Mouse (Mus musculus): ENCODE data around the gene Col4a3.
A peak's percentile ranks its signal among the peaks of the same experiment; 100 is the strongest.

Gene Col4a3

DNA sequence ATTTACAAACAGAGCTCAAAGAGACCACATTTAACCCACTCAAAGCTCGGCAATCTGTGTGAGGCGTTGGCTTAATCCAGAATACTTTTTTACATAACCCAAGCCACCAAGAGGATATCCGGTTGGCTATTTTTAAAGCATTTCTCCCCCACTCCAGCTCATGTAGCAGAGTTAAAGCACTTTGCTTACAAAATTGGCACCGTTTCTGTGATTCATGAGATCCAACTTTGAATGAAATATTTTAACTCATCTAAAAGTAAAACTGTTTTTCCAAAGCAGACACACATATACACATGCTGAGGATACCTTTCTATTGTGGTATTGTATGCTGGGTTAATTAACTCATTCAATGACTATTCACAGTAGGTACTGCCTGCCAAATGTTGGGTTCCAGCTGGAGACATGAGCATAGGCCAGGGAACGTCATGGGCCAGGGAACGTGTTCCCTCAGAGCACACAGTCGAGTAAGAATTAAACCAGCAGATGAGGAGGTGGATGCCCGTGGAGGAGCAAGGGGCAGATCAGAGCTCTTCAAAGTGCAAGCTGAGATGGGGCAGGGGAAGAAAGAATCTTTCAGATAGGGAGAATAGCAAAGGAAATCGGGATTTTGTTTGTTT is 22.0 kb downstream of the Col4a3 start:
- no peak for DNase-seq

DNA sequence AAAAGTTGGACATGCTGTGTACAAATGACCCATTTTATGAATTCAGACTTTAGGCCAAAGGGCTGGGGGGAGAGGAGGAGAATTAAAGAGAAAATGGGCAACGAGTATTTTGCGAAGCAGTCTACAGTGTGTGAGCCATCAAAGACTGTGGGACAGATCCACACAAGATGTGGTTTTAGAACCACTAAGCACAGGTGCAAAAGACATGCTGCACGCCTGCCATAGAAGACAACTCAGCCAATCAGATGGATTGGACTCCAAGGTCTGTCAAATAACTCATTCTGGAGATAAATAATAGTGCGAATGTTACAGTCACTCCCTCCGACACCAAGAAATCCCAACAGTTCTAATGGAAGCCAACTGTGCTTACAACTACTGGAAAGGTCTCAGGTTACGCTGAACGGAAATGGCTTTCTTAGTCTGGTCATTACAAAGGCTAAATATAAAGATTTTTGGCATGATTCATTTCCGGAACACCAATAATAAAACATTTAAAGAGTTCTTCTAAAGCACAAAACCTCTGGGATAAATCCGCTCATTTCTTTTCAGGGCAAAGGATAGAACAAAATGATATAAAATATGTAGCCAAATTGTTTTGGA is 25.4 kb downstream of the Col4a3 start:
- no peak for DNase-seq

DNA sequence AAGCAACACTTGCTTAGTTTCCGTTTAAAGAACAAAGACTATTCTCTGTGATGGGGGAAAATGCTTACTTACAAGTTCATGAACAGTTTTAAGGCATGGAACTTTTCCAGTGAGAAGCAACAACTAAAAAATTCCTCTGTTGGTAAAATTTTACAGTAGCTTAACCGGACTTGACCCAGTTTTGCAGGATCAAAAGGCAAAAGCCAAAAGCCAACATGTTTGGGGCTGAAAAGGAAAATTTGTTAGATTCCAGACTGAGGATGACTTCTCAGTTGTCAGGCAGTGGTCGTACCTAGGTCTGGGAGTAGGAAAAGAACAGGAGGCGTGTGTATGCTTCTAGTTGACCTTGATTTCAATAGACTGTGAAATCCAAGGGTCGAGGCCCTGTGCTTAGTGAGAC is 31.3 kb downstream of the Col4a3 start:
- DNase-seq, result no peak

DNA sequence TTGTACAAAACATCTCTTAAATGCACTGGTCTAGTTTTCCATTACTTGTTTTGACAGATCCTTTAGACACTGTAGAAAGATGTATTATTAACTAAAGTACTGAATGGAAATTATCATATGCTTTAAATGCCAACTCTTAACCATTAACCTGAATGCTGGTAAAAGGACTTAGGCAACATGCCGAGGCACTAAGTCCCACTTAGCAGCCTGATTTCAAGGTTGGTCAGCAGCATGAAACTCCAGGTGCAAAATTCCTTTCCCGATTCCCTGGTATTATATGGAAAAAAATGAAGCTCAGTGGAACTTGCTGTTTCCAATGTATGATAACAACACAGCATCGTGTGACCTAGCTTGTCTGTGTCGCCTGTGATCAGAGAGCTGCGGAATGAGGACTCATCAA is 31.9 kb downstream of the Col4a3 start:
- no peak for DNase-seq

DNA sequence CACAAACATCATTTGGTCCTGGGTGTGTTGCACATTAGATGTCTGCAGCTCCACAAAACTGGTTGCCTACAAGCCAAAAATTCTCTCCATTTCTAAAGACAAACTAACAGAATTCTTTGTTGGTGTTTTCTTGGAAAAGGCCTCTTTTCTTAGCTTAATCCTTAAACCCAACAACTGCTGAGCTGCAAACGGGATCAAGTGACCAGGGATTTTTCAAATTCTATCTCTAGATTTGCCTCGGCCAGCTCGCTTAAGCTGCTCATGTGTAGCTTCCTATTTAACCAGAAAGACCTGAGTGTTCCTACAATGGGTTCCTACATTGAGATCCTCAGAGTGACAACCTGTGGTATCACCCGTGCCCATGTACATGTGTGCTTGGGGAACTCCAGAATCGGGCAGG is 33.3 kb downstream of the Col4a3 start:
- DNase-seq, result no peak

DNA sequence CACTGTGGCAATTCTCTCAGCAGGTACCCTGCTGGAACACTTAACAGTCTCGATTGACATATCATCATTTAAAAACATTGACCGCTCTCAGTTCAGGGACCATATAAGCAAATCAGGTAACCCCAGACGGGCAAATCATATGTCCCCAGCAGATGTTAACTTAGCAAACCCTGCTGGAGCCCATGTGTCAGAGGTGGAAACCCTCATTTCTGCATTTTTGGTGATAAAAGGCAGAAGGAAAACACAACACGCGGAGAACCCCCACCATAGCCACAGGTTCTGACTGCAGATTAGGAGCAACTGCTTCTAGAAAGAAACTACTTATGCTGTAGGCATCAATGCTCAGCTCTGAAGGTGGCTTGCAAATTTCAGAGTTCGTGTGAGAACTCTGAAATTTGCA is 38.2 kb downstream of the Col4a3 start:
- no peak for DNase-seq

DNA sequence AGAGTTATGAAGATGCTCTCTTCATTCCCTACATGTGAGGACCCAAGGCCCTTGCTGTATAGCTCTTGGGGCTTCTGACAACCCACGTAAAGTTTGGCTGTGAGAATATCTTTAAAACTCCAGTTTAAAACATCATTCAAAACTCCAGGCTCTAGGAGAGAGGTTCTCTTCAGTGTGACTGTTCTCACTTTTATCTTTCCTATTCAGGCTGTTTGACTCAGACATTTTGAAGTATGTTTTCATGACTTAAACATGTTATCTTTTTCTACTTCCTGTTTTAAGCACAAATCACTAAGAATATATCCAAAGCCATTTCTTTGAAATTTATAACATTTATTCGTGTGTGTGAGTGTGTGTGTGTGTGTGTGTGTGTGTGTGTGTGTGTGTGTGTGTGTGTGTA is 38.8 kb downstream of the Col4a3 start:
- no peak for DNase-seq

DNA sequence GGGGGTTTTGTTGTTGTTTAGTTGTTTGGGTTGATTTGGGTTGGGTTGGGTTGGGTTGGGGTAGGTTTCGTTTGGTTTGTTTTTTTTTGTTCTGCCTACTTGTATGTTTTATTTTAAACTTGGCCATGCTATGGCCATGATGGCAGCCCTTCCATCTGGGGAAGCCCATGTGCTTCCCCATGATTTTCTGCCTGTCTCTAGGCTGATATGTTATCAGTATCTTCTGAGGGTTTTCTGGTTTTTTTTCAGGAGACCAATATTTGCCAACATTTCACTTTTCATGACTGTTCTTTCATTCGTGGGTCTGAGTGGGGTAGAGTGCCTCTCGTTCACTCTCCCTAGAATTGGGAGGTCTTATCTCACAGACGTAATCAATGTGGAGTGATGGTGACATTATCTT is 40.9 kb downstream of the Col4a3 start:
- DNase-seq, result no peak

DNA sequence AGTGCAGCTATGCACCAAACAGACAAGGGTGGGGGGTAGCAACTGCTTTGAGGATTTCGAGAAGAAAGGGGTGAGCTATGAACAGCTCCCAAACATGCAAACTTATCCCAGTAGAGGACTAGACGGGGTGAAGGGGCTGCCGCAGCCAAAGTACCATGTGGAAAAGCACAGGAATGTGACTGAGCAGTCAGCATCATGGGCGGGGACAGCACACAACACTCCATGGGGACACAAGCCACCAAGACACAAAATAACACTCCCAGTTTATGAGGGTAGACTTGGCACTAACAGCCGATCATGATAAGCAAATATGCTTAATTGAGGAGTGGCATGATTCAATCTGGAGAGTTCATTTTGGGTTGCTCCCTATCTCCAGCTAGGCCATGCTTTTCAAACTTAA is 42.8 kb downstream of the Col4a3 start:
- no peak for DNase-seq

DNA sequence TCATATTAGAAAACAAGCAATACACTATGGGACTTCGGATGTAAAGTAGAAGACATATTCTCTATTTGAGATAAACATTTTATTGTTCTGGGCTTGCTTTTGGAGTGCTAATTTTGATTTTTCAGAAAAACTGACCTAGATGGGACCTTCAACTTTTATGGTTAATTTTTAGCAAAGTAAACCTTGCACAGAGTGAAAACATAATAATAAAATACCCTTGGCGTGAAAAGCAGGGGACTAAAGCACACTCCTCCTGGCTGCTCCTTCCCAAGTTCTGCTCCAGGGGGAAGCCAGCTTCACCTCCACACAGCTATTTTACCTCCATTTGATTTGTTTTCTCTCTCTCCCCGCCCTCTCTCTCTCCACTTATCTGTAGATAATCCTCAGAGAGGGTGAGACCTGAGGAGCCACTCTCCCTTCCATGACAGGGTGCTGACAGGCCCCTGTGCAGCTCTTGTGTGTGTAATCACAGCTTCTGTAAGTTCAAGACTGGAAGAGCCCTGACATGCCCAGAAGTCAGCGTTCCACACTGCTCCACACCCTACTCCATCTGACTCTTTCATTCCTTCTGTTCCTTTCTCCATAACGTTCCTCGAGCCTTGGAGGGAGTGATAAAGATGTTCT is 44.6 kb downstream of the Col4a3 start:
- no peak for DNase-seq

DNA sequence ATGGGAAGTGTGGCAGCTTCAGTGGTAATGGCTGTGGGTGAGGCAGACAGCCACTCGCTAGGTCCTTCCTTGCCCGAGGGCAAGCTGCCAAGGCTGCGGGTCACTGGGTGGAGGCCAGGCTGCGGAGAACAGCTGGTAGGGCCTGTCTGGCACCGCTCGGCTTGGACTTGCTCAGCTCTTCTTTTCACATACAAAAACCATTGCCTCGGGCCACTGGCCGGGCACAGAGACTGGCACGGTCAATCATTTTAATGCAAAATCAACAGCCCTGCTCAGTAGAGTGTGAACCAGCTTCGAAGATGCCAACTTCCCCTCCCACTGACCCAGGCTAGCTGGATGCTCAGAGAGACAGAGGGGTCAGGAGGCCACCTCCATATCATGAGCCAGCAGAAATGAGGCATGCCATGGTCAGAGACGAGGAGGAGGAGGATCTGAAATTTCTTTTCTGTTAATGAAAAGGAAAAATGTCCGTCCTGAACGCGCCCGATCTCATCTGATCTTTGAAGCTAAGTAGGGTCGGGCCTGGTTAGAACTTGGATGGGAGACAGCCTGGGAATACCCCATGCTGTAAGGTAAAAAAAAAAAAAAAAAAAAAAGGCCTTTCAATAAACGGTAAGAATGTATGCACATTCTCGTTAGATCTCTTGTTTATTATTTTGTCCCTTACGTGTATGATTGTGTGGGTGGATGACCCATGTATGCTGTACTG is 48.0 kb downstream of the Col4a3 start:
- DNase-seq, result peak; percentile 42

DNA sequence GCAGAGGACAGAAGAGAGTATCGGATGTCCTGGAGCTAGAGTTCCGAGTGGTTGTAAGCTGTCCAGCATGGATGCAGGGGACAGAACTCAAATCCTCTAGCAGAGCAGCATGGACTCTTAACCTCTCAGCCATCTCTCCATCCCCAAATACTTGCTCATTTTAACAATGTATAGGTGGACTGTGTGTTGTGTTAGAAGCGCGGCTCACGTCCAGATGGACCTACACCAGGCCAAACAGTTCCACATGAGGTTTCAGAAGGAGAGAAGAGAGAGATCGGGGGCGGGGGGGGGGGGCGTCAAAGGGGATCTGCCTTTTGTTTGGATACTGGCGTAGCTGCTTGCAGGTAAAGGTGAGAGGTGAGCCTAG is 48.5 kb downstream of the Col4a3 start:
- no peak for DNase-seq

DNA sequence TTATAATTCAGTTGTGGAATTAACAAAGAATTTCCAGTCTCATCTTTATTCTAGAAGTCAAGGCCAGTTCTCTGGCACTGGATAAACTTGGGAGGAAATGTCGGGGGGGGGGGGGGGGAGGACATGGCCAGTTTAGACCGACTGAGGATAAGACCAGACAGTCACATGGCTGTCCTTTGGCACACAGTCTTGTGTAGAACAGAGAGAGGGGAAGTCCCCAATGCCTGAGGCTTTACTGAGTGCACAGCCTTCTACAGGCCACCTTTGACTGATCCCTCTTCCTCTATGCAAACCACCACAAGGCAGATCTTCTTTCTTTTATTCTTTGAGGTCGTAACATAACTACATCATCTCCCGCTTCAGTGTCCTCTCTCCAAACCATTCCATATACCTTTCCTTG is 49.6 kb downstream of the Col4a3 start:
- no peak for DNase-seq

DNA sequence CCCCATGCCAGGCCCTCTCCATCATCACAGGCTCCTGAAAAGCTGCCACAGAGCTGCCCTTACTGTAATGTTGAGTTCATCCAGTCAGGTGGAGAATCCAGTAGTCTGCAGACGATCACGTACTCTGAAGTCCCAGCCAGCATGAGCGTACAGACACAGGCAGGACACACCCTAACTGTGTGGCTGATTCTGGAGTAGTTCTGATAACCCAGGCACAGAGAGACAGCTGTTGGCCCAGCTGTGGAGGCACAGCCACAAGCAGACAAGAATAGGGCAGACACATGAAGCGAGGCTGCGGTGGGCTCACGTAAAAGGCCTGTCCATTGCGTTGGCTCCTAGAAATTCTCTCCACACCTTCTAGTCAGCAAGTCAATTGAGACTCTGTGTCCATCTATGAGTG is 50.7 kb downstream of the Col4a3 start:
- DNase-seq, result no peak

DNA sequence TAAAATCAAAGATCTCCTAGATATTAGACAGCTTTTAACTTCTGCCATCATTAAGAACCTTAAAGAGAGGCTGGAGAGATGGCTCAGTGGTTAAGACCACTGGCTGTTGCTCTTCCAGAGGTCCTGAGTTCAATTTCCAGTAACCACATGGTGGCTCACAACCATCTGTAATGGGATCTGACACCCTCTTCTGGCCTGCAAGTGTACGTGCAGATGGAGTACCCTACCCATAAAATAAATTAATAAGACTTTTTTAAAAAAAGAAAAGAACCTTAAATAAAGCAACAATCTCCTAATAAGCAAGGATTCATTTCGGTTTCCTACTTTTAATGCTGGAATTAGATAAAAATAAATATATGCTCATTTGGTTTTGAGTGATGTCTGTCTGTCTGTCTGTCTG is 51.7 kb downstream of the Col4a3 start:
- no peak for DNase-seq

DNA sequence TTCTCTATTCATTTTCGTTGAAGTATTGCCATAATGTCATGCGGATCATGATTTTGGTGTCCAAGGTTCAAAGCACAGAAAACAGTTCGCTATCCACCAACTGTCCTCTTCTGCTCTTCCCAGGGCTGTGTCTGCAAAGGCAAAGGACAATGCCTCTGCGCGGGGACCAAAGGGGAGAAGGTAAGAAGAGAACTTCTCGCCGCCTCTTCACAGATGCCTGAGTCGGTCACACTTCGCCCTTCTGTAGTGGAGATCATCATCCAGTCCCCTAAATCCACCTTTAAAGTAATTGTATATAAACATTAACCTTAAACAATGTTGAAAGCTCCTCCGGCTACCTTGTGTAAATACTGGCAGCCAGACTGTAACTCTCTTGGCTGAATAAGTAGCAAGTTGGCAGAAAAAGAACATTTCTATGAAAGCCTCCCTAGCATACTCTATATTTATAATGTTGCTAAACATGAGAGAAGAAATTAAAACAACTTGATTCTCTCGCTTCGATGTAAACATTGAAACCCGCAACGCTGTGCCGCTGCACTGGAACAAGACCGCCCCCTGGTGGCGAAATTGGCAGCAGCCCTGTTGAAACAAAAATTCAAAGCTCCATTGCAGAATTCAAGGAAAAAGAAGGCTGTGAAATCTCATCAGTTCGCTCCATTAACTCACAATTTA is 54.7 kb downstream of the Col4a3 start:
- peak; percentile 19 for DNase-seq

DNA sequence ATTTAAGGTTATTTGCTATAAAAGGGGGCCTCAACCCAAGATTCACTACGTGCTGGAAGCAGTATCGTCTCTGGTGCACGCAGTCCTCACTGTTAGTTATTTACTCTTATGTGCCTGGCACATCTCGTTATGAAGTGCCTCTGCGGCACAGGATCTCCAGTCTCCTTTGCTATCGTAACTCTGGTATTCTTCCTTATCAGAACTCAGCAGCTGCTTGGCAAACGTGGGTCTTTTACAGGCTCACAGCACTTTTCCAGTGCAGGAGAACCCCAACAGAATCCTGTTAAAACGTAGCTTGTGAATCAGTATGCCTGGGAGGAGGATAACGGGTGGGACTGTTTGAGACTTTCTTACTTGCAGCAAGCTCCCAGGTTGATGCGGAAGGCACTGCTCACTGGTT is 61.3 kb downstream of the Col4a3 start:
- no peak for DNase-seq

DNA sequence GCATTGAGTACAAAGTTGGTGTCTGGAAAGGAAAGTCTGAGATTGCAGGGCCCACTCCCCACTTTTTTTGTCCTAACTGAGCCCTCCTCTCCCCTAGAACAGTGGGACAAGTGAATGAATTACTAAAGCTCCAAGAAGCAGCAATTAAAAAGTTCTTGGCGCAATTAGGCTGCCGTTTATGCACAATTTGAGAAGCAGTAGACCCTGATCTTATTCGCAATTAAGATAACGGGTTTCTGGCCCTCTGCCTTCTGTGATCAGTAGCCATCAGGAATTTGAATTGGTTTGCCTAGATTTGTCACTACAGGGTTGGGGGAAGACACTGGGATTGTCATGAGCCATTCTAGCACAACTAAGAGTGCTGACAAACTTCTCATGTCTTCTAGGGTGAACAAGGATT is 64.1 kb downstream of the Col4a3 start:
- no peak for DNase-seq

DNA sequence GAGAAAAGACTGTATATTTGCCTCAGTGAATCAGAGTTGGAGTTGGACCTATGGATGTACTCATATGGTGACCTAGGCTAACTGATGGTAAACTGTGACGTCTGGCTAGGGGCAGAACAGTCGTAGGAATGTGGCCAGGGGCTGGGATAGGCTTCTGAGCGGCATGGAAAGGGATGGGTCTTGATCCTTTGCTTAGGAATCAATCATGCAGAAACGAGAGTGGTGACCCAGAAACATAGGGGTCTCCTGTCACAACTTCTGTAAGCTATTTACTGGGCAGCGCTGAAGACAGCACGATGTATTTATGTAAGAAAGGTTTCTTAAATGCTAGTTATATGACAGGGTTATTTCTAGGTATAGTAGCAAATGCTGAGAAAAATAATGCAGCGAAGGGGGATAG is 67.3 kb downstream of the Col4a3 start:
- no peak for DNase-seq

DNA sequence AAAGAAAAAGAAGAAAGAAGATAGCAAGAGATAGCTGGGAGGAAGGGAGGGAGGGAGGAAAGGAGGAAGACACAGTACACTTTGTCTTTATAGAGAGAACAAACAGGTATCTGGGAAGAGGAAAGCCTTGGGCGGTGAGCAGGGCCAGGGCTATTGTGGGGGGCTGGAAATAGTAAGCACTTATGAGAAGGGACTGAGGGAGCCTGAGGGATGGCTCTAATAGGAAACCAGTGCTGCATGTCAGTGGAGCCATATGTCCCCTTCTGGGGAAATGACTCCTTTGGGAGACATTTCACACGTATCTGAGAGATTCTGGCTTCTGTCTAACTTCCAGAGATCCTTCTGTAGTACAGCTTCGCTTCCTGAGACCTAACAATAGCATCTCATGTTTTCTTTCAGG is 69.7 kb downstream of the Col4a3 start:
- DNase-seq, result no peak

DNA sequence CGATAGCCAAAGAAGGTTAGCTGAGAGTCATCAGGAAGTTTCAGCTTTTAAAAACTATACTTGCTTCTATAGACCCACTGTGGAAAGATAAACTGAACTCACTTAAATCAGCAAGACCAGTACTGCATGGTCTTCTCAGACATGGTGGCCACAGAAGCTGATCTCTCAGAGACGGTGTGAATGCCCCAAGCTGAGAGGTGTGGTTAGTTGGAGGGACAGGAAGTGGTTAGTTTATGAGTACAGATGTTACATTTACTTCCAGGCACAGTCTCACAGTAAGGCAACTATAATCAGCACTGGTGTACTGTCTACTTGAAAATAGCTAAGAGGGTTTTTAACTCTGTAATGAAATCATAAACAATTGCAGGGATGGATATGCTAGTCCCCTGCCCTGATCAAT is 75.5 kb downstream of the Col4a3 start:
- DNase-seq, result no peak

DNA sequence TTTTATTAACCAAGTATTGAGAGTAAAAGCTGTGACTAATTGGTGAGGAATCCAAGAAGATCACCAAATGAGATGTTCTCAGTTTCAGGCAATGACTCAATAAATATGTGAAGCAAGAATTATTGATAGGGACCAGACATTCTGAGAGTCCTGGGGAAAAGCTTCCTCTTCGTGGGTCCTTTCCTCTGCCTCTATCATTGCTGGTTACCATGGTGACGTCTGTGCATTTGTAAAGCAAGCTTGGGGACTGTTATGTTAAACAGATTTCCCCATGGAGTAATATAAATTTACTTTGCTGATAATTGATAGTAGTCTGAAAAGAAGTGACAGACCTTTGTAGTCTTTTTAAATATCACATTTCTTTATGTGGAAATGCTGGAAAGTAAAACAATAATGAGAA is 76.8 kb downstream of the Col4a3 start:
- no peak for DNase-seq

DNA sequence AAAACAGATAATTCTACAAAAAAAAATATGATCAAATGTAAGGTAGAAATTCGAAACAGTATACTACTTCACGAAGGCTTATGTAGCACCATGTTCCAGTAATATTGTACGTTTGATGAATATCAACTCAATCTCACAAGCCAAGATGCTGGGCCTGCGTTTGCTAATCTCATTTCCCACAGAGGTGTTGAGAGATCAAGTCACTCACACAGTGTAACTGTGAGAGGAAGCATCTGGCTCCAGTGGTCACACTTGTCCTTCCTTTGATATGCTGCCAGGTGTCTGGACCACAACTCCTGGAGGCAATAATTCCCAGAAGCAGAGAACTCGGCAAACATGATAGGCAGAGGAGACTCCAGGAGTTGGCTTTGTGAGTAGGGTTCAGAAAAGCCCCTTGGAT is 99.6 kb downstream of the Col4a3 start:
- DNase-seq, result no peak

DNA sequence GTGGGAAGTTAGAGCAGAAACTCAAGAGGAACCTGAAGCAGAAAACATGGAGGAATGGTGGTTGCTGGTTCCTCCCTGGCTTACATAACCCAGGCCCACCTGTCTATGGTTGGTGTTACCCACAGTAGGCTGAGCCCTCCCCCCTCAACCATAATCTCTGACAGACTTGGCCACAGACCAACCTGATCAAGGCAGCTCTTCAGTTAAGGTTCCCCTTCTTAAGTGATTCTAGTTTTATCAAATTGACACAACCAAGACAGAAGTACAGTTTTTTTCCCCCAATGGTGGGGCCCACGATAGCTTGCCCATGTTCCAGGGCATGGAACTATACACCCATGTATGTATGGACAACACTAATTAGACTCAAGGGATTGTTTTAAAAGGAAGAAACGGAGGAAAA is 100.1 kb downstream of the Col4a3 start:
- no peak for DNase-seq
